9 mouse cellular contexts compared by ENCODE assay signal in the genomic region with DNA sequence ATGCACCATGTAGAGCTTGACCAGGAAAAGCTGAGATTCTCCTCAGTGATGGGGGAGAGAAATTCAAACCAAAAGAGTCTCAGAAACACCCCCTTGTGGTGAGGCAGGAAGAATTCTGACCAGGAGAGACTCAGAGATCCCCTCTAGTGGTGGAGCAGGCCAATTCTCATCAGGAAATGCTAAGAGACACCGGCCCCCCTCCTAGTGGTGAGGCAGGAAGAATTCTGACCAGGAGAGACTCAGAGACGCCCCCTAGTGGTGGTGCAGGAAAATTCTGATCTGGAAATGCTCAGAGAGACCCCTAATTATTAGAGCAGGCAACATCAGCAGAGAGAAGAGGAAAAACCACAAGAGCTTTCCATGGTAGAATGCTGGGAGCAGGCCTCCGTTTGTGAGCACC.
DNase-seq lines count a peak whose midpoint lies in the region; ATAC-seq and TF ChIP-seq lines count a peak whose summit lies in the region.
"Had no signal": no experiment of that assay in that cellular context is flagged by ENCODE, and none has a peak within 500 bp of the region (broad histone marks: within the 10 kb centered on the region; RNA-seq: fewer than 3 reads in every experiment).

No protein-coding gene starts in this region.

- in situ Hi-C loops in ES-E14 (cut with MboI; ENCODE audit: low sequenced_read_pairs in 2 of 2, unreplicated experiment in 2 of 2) = no loop called here

- peak; percentile 24 for DNase-seq in heart, postnatal 4 days
- no peak for DNase-seq in heart, embryonic 10.5 days (ENCODE audit: low spot score)
- DNase-seq in ES-E14 (ENCODE audit: low read depth, low spot score) = peak; percentile 17
- DNase-seq in embryo, embryonic 9.5 days (ENCODE audit: extremely low spot score) = peak; percentile 12
- DNase-seq in left cerebral cortex, postnatal 36 days (ENCODE audit: low spot score in 2 of 2) = peak; percentile 32 to 41
- DNase-seq in testis, postnatal 10 days (ENCODE audit: low spot score) = peak; percentile 40
- no peak for DNase-seq in forebrain, embryonic 10.5 days (ENCODE audit: extremely low spot score, low spot score)
- DNase-seq in midbrain, embryonic 11.5 days (ENCODE audit: low spot score, missing footprints) = no peak

- H3K4me2 ChIP-seq in midbrain, embryonic 11.5 days = no peak overlapping the region
- H3K4me2 ChIP-seq: liver, embryonic 15.5 days had no signal

- 63% methylated on average over 3 of the region's 3 CpGs for WGBS in heart, embryonic 10.5 days
- 59% methylated on average over 3 of the region's 3 CpGs for WGBS in forebrain, embryonic 10.5 days
- WGBS in midbrain, embryonic 11.5 days = 69% methylated on average over 3 of the region's 3 CpGs

- no peak overlapping the region for H3K9ac ChIP-seq in ES-E14 (ENCODE audit: insufficient read depth, low read depth, low read length, poor library complexity, severe bottlenecking)
- no peak overlapping the region for H3K9ac ChIP-seq in midbrain, embryonic 11.5 days (ENCODE audit: low read length)
- H3K9ac ChIP-seq: liver, embryonic 15.5 days had no signal

- no peak overlapping the region for H3K4me3 ChIP-seq in heart, embryonic 10.5 days
- H3K4me3 ChIP-seq in ES-E14 (ENCODE audit: insufficient read depth in 1 of 2, low read depth in 1 of 2, low read length in 2 of 2, poor library complexity in 1 of 2, severe bottlenecking in 1 of 2) = no peak overlapping the region
- no peak overlapping the region for H3K4me3 ChIP-seq in forebrain, embryonic 10.5 days
- no peak overlapping the region for H3K4me3 ChIP-seq in midbrain, embryonic 11.5 days (ENCODE audit: low read depth, low read length)
- H3K4me3 ChIP-seq: liver, embryonic 15.5 days had no signal

- no peaks in the 10 kb centered on the region for H3K27me3 ChIP-seq in heart, embryonic 10.5 days (ENCODE audit: insufficient read depth, poor library complexity, severe bottlenecking)
- H3K27me3 ChIP-seq in forebrain, embryonic 10.5 days (ENCODE audit: poor library complexity, severe bottlenecking) = no peaks in the 10 kb centered on the region
- H3K27me3 ChIP-seq in midbrain, embryonic 11.5 days (ENCODE audit: control insufficient read depth, insufficient read depth, low read length) = no peaks in the 10 kb centered on the region
- H3K27me3 ChIP-seq: liver, embryonic 15.5 days had no signal

- no peak overlapping the region for H3K27ac ChIP-seq in heart, embryonic 10.5 days
- H3K27ac ChIP-seq in ES-E14 (ENCODE audit: insufficient read depth, low read depth, low read length, poor library complexity, severe bottlenecking) = no peak overlapping the region
- no peak overlapping the region for H3K27ac ChIP-seq in forebrain, embryonic 10.5 days
- H3K27ac ChIP-seq in midbrain, embryonic 11.5 days (ENCODE audit: low read depth, low read length) = no peak overlapping the region
- H3K27ac ChIP-seq: liver, embryonic 15.5 days had no signal

- no peak for ATAC-seq in midbrain, embryonic 11.5 days (ENCODE audit: low FRiP score)

- intact Hi-C loops in left cerebral cortex, postnatal 36 days (cut with DNase I) = loop anchor here (5.0 kb wide), 1 partner anchor 906 kb away; a partner anchor contains a TSS

- H3K36me3 ChIP-seq in heart, embryonic 10.5 days = no peaks in the 10 kb centered on the region
- H3K36me3 ChIP-seq in ES-E14 (ENCODE audit: control insufficient read depth, insufficient read depth, low read length, poor library complexity, severe bottlenecking) = no peaks in the 10 kb centered on the region
- H3K36me3 ChIP-seq in forebrain, embryonic 10.5 days (replicated peaks) = no peaks in the 10 kb centered on the region
- H3K36me3 ChIP-seq in midbrain, embryonic 11.5 days (ENCODE audit: control insufficient read depth, insufficient read depth, low read length) = no peaks in the 10 kb centered on the region
- H3K36me3 ChIP-seq: liver, embryonic 15.5 days had no signal

- H3K4me1 ChIP-seq in heart, embryonic 10.5 days = no peaks in the 10 kb centered on the region
- H3K4me1 ChIP-seq in ES-E14 (ENCODE audit: control insufficient read depth in 2 of 2, insufficient read depth in 2 of 2, low read length in 2 of 2, poor library complexity in 1 of 2) = no peaks in the 10 kb centered on the region
- no peaks in the 10 kb centered on the region for H3K4me1 ChIP-seq in forebrain, embryonic 10.5 days
- no peaks in the 10 kb centered on the region for H3K4me1 ChIP-seq in midbrain, embryonic 11.5 days (ENCODE audit: control insufficient read depth, insufficient read depth, low read length)
- H3K4me1 ChIP-seq: liver, embryonic 15.5 days had no signal

- no peaks in the 10 kb centered on the region for H3K9me3 ChIP-seq in heart, embryonic 10.5 days
- H3K9me3 ChIP-seq in ES-E14 (ENCODE audit: control insufficient read depth, insufficient read depth, low read depth, low read length) = no peaks in the 10 kb centered on the region
- no peaks in the 10 kb centered on the region for H3K9me3 ChIP-seq in forebrain, embryonic 10.5 days
- no peaks in the 10 kb centered on the region for H3K9me3 ChIP-seq in midbrain, embryonic 11.5 days (ENCODE audit: control insufficient read depth, low read length)
- H3K9me3 ChIP-seq: liver, embryonic 15.5 days had no signal

TF ChIP-seq in ES-E14, 5 proteins besides CTCF, POLR2A, EP300 and RAD21:
- TF ChIP-seq ZC3H11A (IDR thresholded peaks at IDR 0.05; ENCODE audit: borderline replicate concordance, low read depth, low read length) (peak; percentile 40; the same call in 1 of the 2 replicates), CHD2 (IDR thresholded peaks at IDR 0.05; ENCODE audit: low read depth, low read length) (no peak)

Comparison
In these comparisons a context has a peak if more than half of its experiments do, and no peak if none do; other contexts are left out.
1. DNase-seq: peak in heart, postnatal 4 days (single experiment), ES-E14 (single experiment), embryo, embryonic 9.5 days (single experiment), left cerebral cortex, postnatal 36 days (2 of 2) and testis, postnatal 10 days (single experiment); none in heart, embryonic 10.5 days (single experiment), forebrain, embryonic 10.5 days (single experiment) and midbrain, embryonic 11.5 days (single experiment).